Mouse (Mus musculus): ENCODE results near the gene Lars2.

DNA sequence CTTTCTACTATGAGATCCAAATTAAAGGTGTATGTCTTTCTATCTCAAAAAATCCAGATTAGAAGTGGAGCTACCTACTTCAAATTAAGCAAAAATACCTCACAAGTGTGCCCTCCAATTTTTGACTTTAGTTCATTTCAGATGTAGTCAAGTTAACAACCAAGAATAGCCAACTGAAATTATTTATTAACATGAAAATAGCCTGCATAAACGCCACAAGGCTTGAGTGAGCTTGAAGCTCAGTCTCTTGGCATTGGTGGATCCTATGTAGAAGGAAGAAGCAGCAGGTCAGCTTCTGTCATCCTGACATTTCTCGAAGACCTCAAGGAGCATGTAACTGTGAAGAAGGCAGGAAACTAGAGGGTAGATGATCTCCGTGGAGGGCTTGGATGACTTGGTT is 38.4 kb upstream of the Lars2 start:
- TF ChIP-seq EP300 (IDR thresholded peaks at IDR 0.05; ENCODE audit: low read depth) (no peak), CTCF (IDR thresholded peaks at IDR 0.05; ENCODE audit: low read depth) (no peak)

Measured in liver, embryonic 14.5 days (tissue).